Mouse (Mus musculus): ENCODE data around the gene Zfp534.
"Not testable (repeated sequence)": the region's sequence is repeated elsewhere in the genome, so short reads cannot be mapped to it uniquely, and the experiment has no call there.

Zfp534 gene

GRCm38 (mm10) chr4:147702453-147702852 is at the start of gene Zfp534:
Zfp534 (minus strand) TSS chr4:147702553.
- not testable (repeated sequence) for DNase-seq

- DNase-seq, result not testable (repeated sequence)
Observed at GRCm38 (mm10) chr4:147746255-147746654, 43.9 kb upstream of the Zfp534 start.

GRCm38 (mm10) chr4:147738636-147739369 is 36.5 kb upstream of the Zfp534 start:
- DNase-seq, result not testable (repeated sequence)

- not testable (repeated sequence) for DNase-seq
Observed at GRCm38 (mm10) chr4:147655245-147655644, 47.1 kb downstream of the Zfp534 start.

- DNase-seq, result not testable (repeated sequence)
Observed at GRCm38 (mm10) chr4:147647407-147647806, 54.9 kb downstream of the Zfp534 start.

- not testable (repeated sequence) for DNase-seq
Observed at GRCm38 (mm10) chr4:147642413-147642812, 59.9 kb downstream of the Zfp534 start, which contains the start of gene Zfp979. Zfp979 (minus strand) TSS chr4:147642513.

GRCm38 (mm10) chr4:147641932-147642331 is 60.4 kb downstream of the Zfp534 start:
- DNase-seq, result not testable (repeated sequence)

- not testable (repeated sequence) for DNase-seq
Observed at GRCm38 (mm10) chr4:147633818-147634262, 68.5 kb downstream of the Zfp534 start.

Data from cerebellum, postnatal 36 days (tissue).